Mouse (Mus musculus) E14TG2a.4 (cell line): ENCODE measurements around the gene Pigr.

Experiments used
- CTCF ChIP-seq: conservative IDR thresholded peaks from 2 replicates; pipeline ENCODE4 v1.5.1; 2014; ENCODE audit warnings: low read length
- NANOG ChIP-seq: IDR thresholded peaks from 2 replicates; pipeline ENCODE4 v1.6.1; 2014; ENCODE audit warnings: borderline replicate concordance, low read length, mixed read lengths
- POU5F1 ChIP-seq: IDR thresholded peaks from 2 replicates; pipeline ENCODE4 v1.6.1; 2014; ENCODE audit warnings: low read length, borderline replicate concordance

- TF ChIP-seq CTCF = no peak
- no peak for TF ChIP-seq NANOG
- no peak for TF ChIP-seq POU5F1
These were observed 27.9 kb upstream of the Pigr start for GRCm38 (mm10) chr1:130798551-130798950.
